Mouse (Mus musculus) monocyte, adult 2 months (primary cell): Measurements from ENCODE around the gene Pla2g2e.
"Not testable (repeated sequence)": the region's sequence is repeated elsewhere in the genome, so short reads cannot be mapped to it uniquely, and the experiment has no call there.

ENCODE experiments used
- DNase-seq, 2 experiments: peaks; one replicate each; pipeline ENCODE4 v3.0.0; 2022; ENCODE audit warnings: low spot score in 2 of 2, low read depth in 1 of 2

Gene Pla2g2e

DNA sequence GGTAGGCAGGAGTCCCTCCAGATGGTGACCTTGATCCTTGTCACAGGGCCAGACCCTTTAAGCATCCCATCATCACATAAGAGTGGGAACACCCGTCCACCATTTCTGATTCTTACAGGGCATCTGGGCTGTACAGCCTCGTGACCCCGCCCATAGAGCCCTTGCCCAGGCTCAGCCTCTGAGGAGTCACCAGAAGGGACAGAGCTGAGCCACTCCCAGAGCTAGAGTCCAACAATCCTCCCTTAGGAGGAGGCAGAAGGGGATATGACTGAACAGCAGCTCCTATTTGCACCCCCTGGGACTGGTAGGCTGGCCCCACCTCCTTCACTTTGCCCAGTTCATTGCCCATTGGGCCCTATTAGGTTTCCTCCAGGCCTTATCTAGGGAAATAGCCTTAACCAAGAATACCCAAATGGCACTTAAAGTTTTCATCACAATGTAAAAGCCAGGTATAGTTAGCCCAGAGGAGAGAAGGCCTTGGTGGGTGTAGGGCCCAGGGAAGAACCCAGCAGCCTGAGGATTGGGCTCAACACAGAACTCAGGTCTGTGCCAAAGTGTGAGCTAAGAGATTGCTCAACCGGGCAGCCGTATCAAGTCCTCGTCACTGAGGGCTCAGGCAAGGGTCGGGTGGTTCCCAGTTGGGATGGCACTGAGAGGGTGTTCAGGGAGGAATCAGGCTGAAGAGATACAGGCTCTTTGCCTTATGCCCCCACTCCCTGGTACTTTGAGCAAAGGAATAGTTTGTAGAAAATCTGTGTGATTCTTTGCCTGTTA lies 3.3 kb downstream of the Pla2g2e start:
- no peak for DNase-seq

DNA sequence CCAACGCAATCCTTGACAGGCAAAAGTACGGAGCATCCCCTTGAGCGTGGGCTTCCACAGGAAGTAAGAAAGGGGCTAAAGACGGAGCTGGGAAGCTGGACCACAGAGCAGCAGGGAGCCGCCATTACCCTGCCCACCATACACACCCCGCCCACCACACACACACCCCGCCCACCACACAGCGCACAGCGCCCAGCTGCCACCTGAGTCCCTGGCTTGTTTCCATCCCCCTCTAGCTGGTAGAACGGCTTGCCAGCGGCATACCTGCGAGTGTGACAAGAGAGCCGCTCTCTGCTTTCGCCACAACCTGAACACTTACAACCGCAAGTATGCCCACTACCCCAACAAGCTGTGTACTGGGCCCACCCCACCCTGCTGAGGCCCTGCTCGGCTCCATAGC lies 4.4 kb downstream of the Pla2g2e start:
- DNase-seq: no peak

DNA sequence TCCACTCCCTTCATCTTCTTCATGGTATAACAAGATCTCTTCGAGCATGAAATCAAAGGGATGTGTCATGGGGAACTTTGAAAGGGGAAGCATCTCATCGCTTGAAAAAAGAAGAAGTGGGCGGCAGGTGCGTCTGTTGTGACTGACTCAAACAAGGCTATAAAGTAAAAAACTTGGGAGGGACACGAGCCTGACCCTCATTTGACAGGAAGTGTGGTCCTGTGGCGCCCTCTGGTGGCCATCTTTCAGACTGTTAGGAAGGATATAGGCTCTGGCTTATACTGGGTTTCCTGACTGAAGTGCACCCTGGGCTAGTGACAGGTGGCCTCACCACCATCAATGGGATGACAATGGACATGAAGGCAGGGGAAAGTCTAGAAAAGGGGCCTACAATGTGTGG lies 6.5 kb downstream of the Pla2g2e start:
- DNase-seq: peak; percentile 71 to 79

DNA sequence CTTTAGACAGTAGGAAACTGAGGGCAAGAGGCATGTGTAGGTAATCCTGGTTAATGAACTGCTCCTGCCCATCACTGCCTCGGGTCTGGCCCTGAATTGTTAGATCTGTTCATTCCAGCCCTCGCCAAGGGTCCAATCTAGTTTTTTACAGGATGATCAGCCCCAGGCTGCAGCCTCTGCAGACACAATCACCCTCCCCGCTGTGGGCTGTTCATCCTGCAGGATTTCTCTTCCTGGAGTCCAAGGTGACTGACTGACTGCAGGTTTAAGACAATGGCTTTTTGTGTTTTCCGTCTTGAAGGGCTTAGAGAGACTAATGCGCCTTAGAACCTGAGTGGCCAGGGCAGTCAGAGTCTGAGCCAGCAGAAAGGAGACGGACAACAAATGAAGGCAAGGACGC lies 11.4 kb downstream of the Pla2g2e start:
- no peak for DNase-seq

DNA sequence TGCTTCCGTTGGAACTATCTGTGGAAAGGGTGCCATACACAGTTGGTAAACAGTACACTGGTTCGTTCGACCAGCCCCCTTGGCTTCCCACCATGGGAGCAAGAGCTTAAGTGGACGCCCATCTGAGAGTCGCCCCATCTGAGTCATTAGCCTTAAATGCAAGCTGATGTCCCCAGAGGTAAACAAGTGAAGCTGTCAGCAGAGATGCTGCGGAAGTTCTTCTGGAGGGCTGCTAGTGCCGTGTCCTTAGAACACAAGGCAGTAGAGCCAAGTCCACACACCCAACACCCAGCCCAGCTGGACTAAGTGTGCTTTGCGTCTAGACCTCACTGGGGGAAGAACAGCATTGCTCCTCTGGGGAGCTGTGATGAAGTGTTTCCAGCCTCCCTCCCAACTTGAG lies 11.9 kb downstream of the Pla2g2e start:
- no peak for DNase-seq

DNA sequence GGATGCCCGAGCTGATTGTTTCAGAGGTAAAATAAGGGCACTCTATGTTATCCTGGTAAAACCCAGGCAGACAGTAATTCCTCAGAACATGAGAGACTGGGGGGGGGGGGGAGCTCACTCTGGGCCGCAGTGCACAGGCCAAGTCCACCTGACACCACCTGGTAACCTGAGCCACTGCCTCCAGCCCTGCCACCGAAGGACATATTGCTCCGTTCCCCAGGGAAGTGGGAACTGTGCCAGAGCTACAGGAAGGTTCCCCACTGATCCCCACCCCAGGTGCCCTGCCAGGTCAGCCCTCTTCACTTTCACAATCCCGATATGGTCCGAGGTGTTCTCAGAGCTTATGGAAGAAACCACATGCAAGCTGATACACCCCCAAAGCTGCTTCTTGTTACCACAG lies 14.9 kb downstream of the Pla2g2e start:
- DNase-seq: no peak

GRCm38 (mm10) chr4:138893789-138894188 lies 16.0 kb downstream of the Pla2g2e start:
- DNase-seq: not testable (repeated sequence)

GRCm38 (mm10) chr4:138899361-138899760 lies 21.6 kb downstream of the Pla2g2e start:
- DNase-seq: no peak

DNA sequence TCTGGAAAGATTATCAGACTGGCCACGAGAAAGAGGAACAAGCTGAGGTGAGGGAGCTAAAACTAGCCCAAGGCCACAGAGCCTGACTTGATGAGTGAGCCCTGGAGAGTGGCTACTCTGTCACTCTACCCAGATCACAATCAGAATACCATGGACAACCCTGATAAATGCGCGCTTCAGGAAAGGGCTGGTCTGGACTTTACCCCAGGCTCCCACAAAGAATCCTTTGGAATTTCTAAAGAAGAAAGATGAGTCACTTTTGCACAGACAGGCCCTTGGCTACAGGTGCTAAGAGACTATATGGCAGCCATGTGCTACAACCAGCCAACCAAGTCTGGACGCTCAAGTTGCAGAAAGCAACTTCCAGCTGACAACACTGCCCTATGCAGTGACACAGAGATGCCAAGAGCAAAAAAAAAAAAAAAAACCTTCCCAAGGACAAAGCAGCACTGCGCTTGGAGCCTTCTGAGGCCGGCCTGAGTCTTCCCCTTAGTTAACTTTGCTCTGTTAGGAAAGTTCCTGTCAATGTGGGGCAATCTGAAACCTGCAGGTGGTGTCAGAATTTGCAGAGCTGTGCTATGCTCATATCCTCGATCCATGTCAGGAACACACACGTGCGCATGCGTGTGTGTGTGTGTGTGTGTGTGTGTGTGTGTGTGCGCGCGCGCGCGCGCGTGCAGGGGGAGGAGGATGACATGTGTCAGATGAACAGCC lies 28.0 kb downstream of the Pla2g2e start:
- no peak for DNase-seq

DNA sequence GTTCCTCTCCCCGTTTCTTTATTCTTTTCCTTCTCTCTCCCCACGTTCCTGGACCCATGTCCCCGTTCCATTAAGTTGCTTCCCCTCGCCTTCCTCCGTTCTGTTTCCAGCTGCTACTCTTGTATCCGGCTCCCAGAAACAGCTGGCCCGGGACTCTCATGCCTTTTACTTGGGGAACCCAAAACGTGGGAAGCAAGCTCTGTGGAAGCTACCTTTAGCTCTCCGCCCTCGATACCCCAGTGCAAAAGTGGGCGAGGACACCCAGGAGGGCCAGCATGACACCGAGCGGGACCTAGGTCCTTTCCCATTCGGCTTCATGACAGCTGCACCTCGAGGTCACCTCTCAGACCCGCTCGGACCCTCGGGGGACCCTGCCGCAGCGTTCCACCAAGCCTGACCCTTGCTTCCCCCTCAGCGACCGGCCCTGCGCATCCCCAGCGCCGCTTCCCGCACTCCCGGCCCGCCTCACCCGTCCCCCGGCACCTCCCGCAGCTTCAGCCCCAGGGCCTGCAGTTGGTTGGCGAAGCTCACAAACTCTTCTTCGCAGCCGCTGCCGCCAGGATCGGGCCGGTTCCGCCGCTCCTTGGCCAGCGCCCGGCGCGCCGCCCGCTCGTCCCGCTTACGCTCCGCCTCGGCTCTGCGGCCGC lies 35.5 kb downstream of the Pla2g2e start:
- DNase-seq: no peak

DNA sequence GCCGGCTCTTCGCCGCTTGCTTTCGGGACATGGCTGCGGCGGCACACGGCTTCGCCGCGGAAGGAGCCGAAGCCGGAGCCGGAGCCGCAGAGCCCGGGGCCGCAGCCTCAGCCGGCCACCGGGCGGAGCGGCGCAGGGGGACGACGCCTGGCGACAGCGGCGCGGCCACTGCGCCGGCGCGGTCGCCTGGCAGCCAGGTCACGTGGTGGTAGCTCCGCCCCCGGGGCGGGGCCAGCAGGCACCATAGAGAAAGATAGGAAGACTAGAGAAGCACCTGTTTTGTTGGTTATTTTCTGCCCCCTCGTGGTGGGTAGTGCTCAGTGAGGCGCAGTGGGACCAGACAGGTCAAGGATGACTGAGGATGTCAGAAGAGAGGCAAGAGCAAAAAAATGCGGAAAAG lies 36.1 kb downstream of the Pla2g2e start, which contains the start of gene Otud3:
Otud3 (minus strand) TSS at position 149 of the 400 bp plus-strand sequence.
- DNase-seq: peak; percentile 85 to 93

- DNase-seq: no peak
Observed at GRCm38 (mm10) chr4:138917282-138917681, 39.5 kb downstream of the Pla2g2e start.

DNA sequence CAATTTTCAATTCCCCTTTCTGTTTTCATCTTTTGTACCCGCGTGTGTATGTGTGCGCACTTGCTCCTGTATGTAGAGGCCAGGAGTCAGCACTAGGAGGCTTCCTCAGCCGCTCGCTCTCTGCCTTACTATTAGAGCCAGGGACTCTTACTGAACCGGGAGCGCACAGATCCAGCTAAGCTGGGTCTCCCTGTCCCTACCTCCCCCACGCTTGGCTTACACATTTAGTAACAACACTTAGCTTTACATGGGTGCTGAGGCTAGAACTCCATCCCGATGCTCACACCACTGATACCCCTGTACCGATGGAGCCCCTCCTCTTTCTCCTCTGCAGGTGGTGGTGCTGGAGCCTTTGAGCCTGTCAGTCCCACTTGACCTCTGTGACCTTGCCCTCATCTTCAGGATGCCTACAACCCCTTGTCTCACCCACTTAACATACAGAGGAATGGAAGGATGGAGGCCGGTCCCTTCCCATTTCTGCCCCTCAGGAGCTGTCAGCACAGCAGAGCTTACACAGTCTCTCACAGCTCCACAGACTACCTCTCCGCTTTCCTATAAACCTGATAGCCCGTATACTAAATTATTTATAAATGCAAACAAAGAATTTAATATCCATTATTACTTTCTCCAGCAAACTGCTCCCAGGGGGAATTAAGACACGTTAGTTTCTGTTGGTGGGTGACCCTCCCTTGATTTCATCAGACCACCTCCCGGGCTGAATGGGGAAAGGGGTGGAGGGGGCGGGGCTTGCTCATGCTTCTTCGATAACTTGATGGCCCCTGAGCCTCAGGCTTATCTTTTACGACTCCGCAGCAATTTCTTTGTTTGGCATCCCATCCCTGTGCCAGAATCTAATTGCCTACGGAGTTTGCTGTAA lies 43.8 kb downstream of the Pla2g2e start:
- no peak for DNase-seq

GRCm38 (mm10) chr4:138922131-138922459 lies 44.4 kb downstream of the Pla2g2e start:
- peak; percentile 69 to 86 for DNase-seq

- DNase-seq: no peak
Observed at GRCm38 (mm10) chr4:138925561-138925960, 47.8 kb downstream of the Pla2g2e start.
